In genomic region chr8:8969112-8969950, GRCm38 (mm10) we compare ENCODE assay signal across 11 mouse cellular contexts.
DNase-seq lines count a peak whose midpoint lies in the region; ATAC-seq and TF ChIP-seq lines count a peak whose summit lies in the region.
"Had no signal": no experiment of that assay in that cellular context is flagged by ENCODE, and none has a peak within 500 bp of the region (broad histone marks: within the 10 kb centered on the region; RNA-seq: fewer than 3 reads in every experiment).

No protein-coding gene starts in this region.

- no peaks in the 10 kb centered on the region for H3K9me3 ChIP-seq in heart, embryonic 12.5 days (replicated peaks)
- no peaks in the 10 kb centered on the region for H3K9me3 ChIP-seq in hindbrain, embryonic 13.5 days
- H3K9me3 ChIP-seq: heart, embryonic 13.5 days; neural tube, embryonic 15.5 days had no signal

- TF ChIP-seq CTCF in Patski (IDR thresholded peaks at IDR 0.05) = no peak

- no peaks in the 10 kb centered on the region for H3K36me3 ChIP-seq in heart, embryonic 12.5 days
- H3K36me3 ChIP-seq in hindbrain, embryonic 13.5 days = no peaks in the 10 kb centered on the region
- H3K36me3 ChIP-seq: heart, embryonic 13.5 days; neural tube, embryonic 15.5 days had no signal

- peak; percentile 93 for DNase-seq in heart, adult 11 months
- no peak for DNase-seq in Patski (ENCODE audit: low read depth, low spot score)
- DNase-seq in fibroblast of lung, adult 2 months (ENCODE audit: low read depth) = peak; percentile 37
- DNase-seq in lung, postnatal 14 days = peak; percentile 57
- DNase-seq in layer of hippocampus, adult 18-20 months (ENCODE audit: low spot score in 2 of 2) = no peak
- no peak for DNase-seq in ovary, postnatal 14 days (ENCODE audit: low spot score)
- DNase-seq: embryo, embryonic 11 days had no signal

- CTCF ChIA-PET in Patski (lab: Charles Lee) = interaction anchor here (1.5 kb wide), 1 partner anchor 63 kb away, joined by 3 read pairs; no protein-coding TSS in a partner anchor

- no peak overlapping the region for H3K4me2 ChIP-seq in heart, embryonic 12.5 days
- H3K4me2 ChIP-seq in hindbrain, embryonic 13.5 days = no peak overlapping the region
- H3K4me2 ChIP-seq: heart, embryonic 13.5 days; neural tube, embryonic 15.5 days had no signal

- ATAC-seq in heart, embryonic 12.5 days (ENCODE audit: insufficient number of reproducible peaks, low FRiP score) = no peak
- ATAC-seq in Patski = peak; percentile 35
- ATAC-seq in hindbrain, embryonic 13.5 days (ENCODE audit: low FRiP score) = no peak

- no peak overlapping the region for H3K4me3 ChIP-seq in heart, embryonic 12.5 days
- no peak overlapping the region for H3K4me3 ChIP-seq in hindbrain, embryonic 13.5 days
- H3K4me3 ChIP-seq: heart, embryonic 13.5 days; neural tube, embryonic 15.5 days had no signal

- POLR2A ChIA-PET in Patski (lab: Charles Lee) = no interaction called here

- no peaks in the 10 kb centered on the region for H3K27me3 ChIP-seq in heart, embryonic 12.5 days (replicated peaks)
- no peaks in the 10 kb centered on the region for H3K27me3 ChIP-seq in Patski
- no peaks in the 10 kb centered on the region for H3K27me3 ChIP-seq in hindbrain, embryonic 13.5 days
- H3K27me3 ChIP-seq: heart, embryonic 13.5 days; neural tube, embryonic 15.5 days had no signal

- H3K4me1 ChIP-seq in heart, embryonic 12.5 days (replicated peaks) = peaks cover 19% of the 10 kb centered on the region
- H3K4me1 ChIP-seq in hindbrain, embryonic 13.5 days (replicated peaks) = no peaks in the 10 kb centered on the region
- H3K4me1 ChIP-seq: neural tube, embryonic 15.5 days had no signal

- in situ Hi-C loops in Patski (cut with MboI; ENCODE audit: low pct_unique_long_range_greater_than_20kb) = no loop called here

- WGBS in heart, embryonic 12.5 days = 76% methylated on average over 21 of the region's 21 CpGs
- 89% methylated on average over 21 of the region's 21 CpGs for WGBS in hindbrain, embryonic 13.5 days

- no peak overlapping the region for H3K27ac ChIP-seq in heart, embryonic 12.5 days (ENCODE audit: poor library complexity, severe bottlenecking)
- no peak overlapping the region for H3K27ac ChIP-seq in hindbrain, embryonic 13.5 days
- H3K27ac ChIP-seq: heart, embryonic 13.5 days; neural tube, embryonic 15.5 days had no signal

- H3K9ac ChIP-seq in heart, embryonic 12.5 days = no peak overlapping the region
- H3K9ac ChIP-seq in hindbrain, embryonic 13.5 days = no peak overlapping the region
- H3K9ac ChIP-seq: heart, embryonic 13.5 days; neural tube, embryonic 15.5 days had no signal

Comparison
In these comparisons a context has a peak if more than half of its experiments do, and no peak if none do; other contexts are left out.
1. DNase-seq: peak in heart, adult 11 months (single experiment), fibroblast of lung, adult 2 months (single experiment) and lung, postnatal 14 days (single experiment); none in Patski (single experiment), layer of hippocampus, adult 18-20 months (0 of 2) and ovary, postnatal 14 days (single experiment).